Mouse (Mus musculus) forebrain, embryonic 11.5 days (tissue): ENCODE measurements at regions not wholly inside any gene's neighbourhood (a gene's known extent, or its start where the extent isn't known, plus 50 kb on each side); places are given as distances from the start of the nearest gene placed in this dataset.

ENCODE experiments used
- ATAC-seq: fragments of 200-750 bp; cut with Nextera tagmentation; replicated peaks from 2 replicates; pipeline ENCODE4 v1.8.0; 2017; ENCODE audit warnings: moderate TSS enrichment; ENCODE audit not compliant: low FRiP score
- DNase-seq: peaks from one replicate; pipeline ENCODE4 v3.0.0-alpha.2; 2017; ENCODE audit warnings: low spot score
- H3K27ac ChIP-seq: fragments of 300-500 bp; sonication (generic); 2 replicates; pipeline ENCODE4 v1.5.1; 2014; ENCODE audit warnings: low read depth, low read length
- H3K27me3 ChIP-seq: fragments of 300-500 bp; sonication (generic); 2 replicates; pipeline ENCODE4 v1.6.1; 2014; ENCODE audit warnings: mild to moderate bottlenecking, low read length, mixed read lengths; ENCODE audit not compliant: control insufficient read depth, insufficient read depth
- H3K36me3 ChIP-seq: fragments of 300-500 bp; sonication (generic); 2 replicates; pipeline ENCODE4 v1.6.1; 2014; ENCODE audit warnings: mild to moderate bottlenecking, low read length, moderate library complexity, mixed read lengths; ENCODE audit not compliant: control insufficient read depth, insufficient read depth
- H3K4me1 ChIP-seq: fragments of 300-500 bp; sonication (generic); replicated peaks from 2 replicates; pipeline ENCODE4 v1.6.1; 2014; ENCODE audit warnings: low read length, mixed read lengths; ENCODE audit not compliant: control insufficient read depth, insufficient read depth
- H3K4me2 ChIP-seq: fragments of 300-500 bp; sonication (generic); 2 replicates; pipeline ENCODE4 v1.6.1; 2014; ENCODE audit warnings: low read depth, mild to moderate bottlenecking, low read length, moderate library complexity, mixed read lengths; ENCODE audit not compliant: severe bottlenecking
- H3K4me3 ChIP-seq: fragments of 300-500 bp; sonication (generic); 2 replicates; pipeline ENCODE4 v1.5.1; 2014; ENCODE audit warnings: low read depth, low read length
- H3K9ac ChIP-seq: fragments of 300-500 bp; sonication (generic); 2 replicates; pipeline ENCODE4 v1.6.1; 2014; ENCODE audit warnings: low read length
- H3K9me3 ChIP-seq: fragments of 300-500 bp; sonication (generic); 2 replicates; pipeline ENCODE4 v1.6.1; 2016; ENCODE audit warnings: low read length, mixed read lengths; ENCODE audit not compliant: control insufficient read depth
- WGBS: fragments of 180-500 bp; shearing (Covaris S2); extraction: QIAGEN DNeasy Blood & Tissue Kit; methylation state at CpG from one replicate; pipeline ENCODE4 v1.1.7; 2014; 5-methylcytosine and 5-hydroxymethylcytosine counted together

- H3K27ac ChIP-seq, result no peak overlapping the region
- ATAC-seq (no peak), DNase-seq (no peak)
- no peaks in the 10 kb centered on the region for H3K9me3 ChIP-seq
- no peak overlapping the region for H3K4me3 ChIP-seq
- H3K36me3 ChIP-seq, result no peaks in the 10 kb centered on the region
- H3K4me1 ChIP-seq, result no peaks in the 10 kb centered on the region
- H3K4me2 ChIP-seq, result no peak overlapping the region
- H3K9ac ChIP-seq, result no peak overlapping the region
- no peaks in the 10 kb centered on the region for H3K27me3 ChIP-seq
- 94% methylated on average over 1 of the region's 1 CpGs for WGBS
These were observed 813.8 kb downstream of the Slitrk6 start for GRCm38 (mm10) chr14:109941162-109941561.

DNA sequence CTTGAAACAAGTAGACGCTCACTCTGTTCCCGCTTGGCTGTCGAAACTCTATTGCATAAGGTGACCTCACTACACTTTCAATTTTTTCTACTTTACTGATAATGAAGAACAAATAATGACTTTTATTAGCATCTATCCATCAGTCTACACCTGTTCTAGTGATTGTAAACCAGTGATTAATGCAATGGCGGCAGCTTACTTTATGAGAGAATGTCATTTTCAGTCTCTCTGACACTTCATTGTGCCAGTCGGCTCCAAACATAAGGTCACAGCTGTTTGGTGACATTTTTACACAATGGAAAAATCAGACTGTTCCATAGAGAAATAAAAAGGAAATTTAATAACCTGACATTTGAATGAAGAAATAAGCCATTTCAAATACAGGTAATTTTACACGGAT is 817.5 kb downstream of the Slitrk6 start:
- 91% methylated on average over 6 of the region's 6 CpGs for WGBS
- no peaks in the 10 kb centered on the region for H3K27me3 ChIP-seq

GRCm38 (mm10) chr14:109928977-109929376 is 826.0 kb downstream of the Slitrk6 start:
- Histone ChIP-seq H3K4me1 (no peaks in the 10 kb centered on the region), H3K4me2 (no peak overlapping the region), H3K4me3 (no peak overlapping the region), H3K9ac (no peak overlapping the region), H3K27me3 (no peaks in the 10 kb centered on the region), H3K36me3 (no peaks in the 10 kb centered on the region), H3K9me3 (no peaks in the 10 kb centered on the region), H3K27ac (no peak overlapping the region)
- 96% methylated on average over 7 of the region's 7 CpGs for WGBS
- ATAC-seq, result no peak
- DNase-seq, result no peak

More for the DNA sequence above, 817.5 kb downstream of the Slitrk6 start:
- H3K4me2 ChIP-seq, result no peak overlapping the region
- no peak for DNase-seq
- H3K4me1 ChIP-seq, result no peaks in the 10 kb centered on the region
- no peak overlapping the region for H3K4me3 ChIP-seq
- no peaks in the 10 kb centered on the region for H3K36me3 ChIP-seq
- ATAC-seq, result no peak
- H3K9ac ChIP-seq, result no peak overlapping the region
- H3K27ac ChIP-seq, result no peak overlapping the region
- no peaks in the 10 kb centered on the region for H3K9me3 ChIP-seq

- no peak for ATAC-seq
These were observed 863.1 kb downstream of the Slitrk6 start for GRCm38 (mm10) chr14:109891896-109892165.

DNA sequence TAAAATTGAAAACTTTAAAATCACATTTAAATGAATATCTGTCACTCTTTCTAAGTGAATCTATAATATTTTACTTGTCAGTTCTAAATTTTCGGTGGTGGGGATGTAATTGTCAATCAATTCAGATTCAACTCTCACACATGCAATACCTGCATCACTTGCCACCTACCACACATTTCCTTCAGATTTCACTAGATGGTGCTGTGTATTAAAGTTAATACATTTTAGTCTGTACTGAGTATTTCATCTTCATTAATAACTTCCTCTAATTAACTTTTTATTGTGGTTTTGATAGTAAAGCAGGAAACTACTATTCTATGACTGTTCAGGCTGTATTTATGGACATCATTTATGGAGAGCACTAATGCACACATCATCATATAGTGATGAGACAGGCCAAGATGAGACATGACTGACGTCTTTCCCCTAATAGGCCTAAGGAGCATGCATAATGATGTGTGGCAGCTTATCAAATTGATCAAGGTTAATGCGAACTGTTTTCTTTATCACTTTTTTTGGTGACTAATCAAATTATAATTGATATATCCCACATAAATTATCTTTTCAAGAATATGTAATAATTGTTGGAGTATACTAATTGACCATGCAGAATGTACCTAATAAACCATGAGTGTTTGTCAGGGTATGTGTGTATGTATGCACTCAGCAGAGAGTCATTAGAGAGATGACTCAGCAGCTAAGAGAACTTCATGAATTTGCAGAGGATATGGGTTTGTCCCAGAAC is 863.6 kb downstream of the Slitrk6 start:
- Histone ChIP-seq H3K9ac (no peak overlapping the region), H3K4me3 (no peak overlapping the region), H3K4me2 (no peak overlapping the region), H3K9me3 (no peaks in the 10 kb centered on the region), H3K27me3 (no peaks in the 10 kb centered on the region), H3K36me3 (no peaks in the 10 kb centered on the region), H3K27ac (no peak overlapping the region), H3K4me1 (no peaks in the 10 kb centered on the region)
- no peak for ATAC-seq
- WGBS, result 80% methylated on average over 3 of the region's 3 CpGs
- DNase-seq, result no peak

More at GRCm38 (mm10) chr14:109891896-109892165, 863.1 kb downstream of the Slitrk6 start:
- Histone ChIP-seq H3K27ac (no peak overlapping the region), H3K27me3 (no peaks in the 10 kb centered on the region), H3K9ac (no peak overlapping the region), H3K4me2 (no peak overlapping the region), H3K36me3 (no peaks in the 10 kb centered on the region), H3K9me3 (no peaks in the 10 kb centered on the region), H3K4me1 (no peaks in the 10 kb centered on the region), H3K4me3 (no peak overlapping the region)
- no peak for DNase-seq
- 85% methylated on average over 2 of the region's 2 CpGs for WGBS

DNA sequence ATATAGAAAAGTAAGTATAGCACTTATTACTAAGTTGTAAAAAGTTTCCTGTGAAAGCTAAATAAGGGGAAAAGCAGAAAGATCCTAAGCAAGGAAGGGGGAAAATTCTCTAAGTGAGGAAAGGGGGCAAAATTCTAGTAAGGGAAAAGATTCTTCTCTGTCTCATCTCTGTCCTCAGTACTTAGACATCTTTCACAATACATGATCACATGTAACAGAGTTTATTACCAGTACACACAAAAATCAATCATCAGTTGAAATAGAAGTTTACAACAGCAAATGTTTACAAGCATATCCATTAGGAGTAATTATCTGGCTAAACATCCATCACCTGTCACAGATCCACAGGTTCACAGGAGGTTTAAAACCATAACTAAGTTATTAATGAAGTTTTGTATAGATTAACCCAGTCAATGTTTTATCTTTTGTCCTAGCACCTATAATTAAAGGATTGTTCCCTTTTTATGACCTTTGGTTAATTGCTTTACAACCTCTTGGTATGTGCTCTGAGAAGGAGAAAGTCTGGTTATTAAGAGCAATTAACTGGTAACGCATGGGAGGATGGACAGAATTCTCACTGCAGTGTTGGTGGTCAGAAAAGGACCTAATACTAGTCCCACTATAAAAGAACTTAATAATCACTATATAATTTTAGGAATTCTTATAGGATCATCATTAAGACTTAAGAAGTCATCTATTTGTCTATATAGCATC is 877.8 kb downstream of the Slitrk6 start:
- 67% methylated on average over 1 of the region's 1 CpGs for WGBS

GRCm38 (mm10) chr14:109874230-109874629 is 880.7 kb downstream of the Slitrk6 start:
- H3K4me1 ChIP-seq, result no peaks in the 10 kb centered on the region
- H3K27ac ChIP-seq, result no peak overlapping the region
- ATAC-seq, result peak; percentile 78
- H3K4me2 ChIP-seq, result no peak overlapping the region
- no peaks in the 10 kb centered on the region for H3K36me3 ChIP-seq
- no peak overlapping the region for H3K4me3 ChIP-seq
- peak; percentile 69 for DNase-seq
- H3K9me3 ChIP-seq, result no peaks in the 10 kb centered on the region
- H3K9ac ChIP-seq, result no peak overlapping the region
- H3K27me3 ChIP-seq, result no peaks in the 10 kb centered on the region
- WGBS, result 22% methylated on average over 1 of the region's 1 CpGs

More for the DNA sequence above, 877.8 kb downstream of the Slitrk6 start:
- Histone ChIP-seq H3K9me3 (no peaks in the 10 kb centered on the region), H3K4me3 (no peak overlapping the region), H3K9ac (no peak overlapping the region), H3K27me3 (no peaks in the 10 kb centered on the region), H3K4me1 (no peaks in the 10 kb centered on the region), H3K27ac (no peak overlapping the region), H3K4me2 (no peak overlapping the region), H3K36me3 (no peaks in the 10 kb centered on the region)
- DNase-seq (no peak), ATAC-seq (no peak)

GRCm38 (mm10) chr14:109840354-109841104 is 914.4 kb downstream of the Slitrk6 start:
- Histone ChIP-seq H3K27ac (no peak overlapping the region), H3K4me2 (no peak overlapping the region), H3K36me3 (no peaks in the 10 kb centered on the region), H3K9me3 (no peaks in the 10 kb centered on the region), H3K4me1 (no peaks in the 10 kb centered on the region), H3K27me3 (no peaks in the 10 kb centered on the region), H3K9ac (no peak overlapping the region), H3K4me3 (no peak overlapping the region)
- WGBS, result 46% methylated on average over 6 of the region's 6 CpGs
- DNase-seq (no peak), ATAC-seq (peak; percentile 68)
